Mouse (Mus musculus) kidney, embryonic 14.5 days (tissue): ENCODE measurements around the gene Fdx1. TPM values are rescaled to one million over a fixed set of nuclear protein-coding genes. Genes with fewer than 3 reads are reported as not detected.

Experiments used
- ATAC-seq: fragments of 200-750 bp; cut with Nextera tagmentation; 2 replicates; pipeline ENCODE4 v1.8.0; 2017; ENCODE audit warnings: moderate number of reproducible peaks, mild to moderate bottlenecking, moderate TSS enrichment, moderate library complexity; ENCODE audit not compliant: low FRiP score, low TSS enrichment
- H3K27ac ChIP-seq: fragments of 300-500 bp; sonication (generic); 2 replicates; pipeline ENCODE4 v1.5.1; 2014; ENCODE audit warnings: low read depth, mild to moderate bottlenecking, low read length, moderate library complexity, mixed read lengths
- H3K27me3 ChIP-seq: fragments of 300-500 bp; sonication (generic); 2 replicates; pipeline ENCODE4 v1.6.1; 2014; ENCODE audit warnings: mild to moderate bottlenecking, low read length; ENCODE audit not compliant: control insufficient read depth, insufficient read depth
- H3K36me3 ChIP-seq: fragments of 300-500 bp; sonication (generic); 2 replicates; pipeline ENCODE4 v1.6.1; 2014; ENCODE audit warnings: low read length, mixed read lengths; ENCODE audit not compliant: control insufficient read depth, insufficient read depth
- H3K4me1 ChIP-seq: fragments of 300-500 bp; sonication (generic); 2 replicates; pipeline ENCODE4 v1.6.1; 2014; ENCODE audit warnings: low read length, mixed read lengths; ENCODE audit not compliant: control insufficient read depth, insufficient read depth
- H3K4me2 ChIP-seq: fragments of 300-500 bp; sonication (generic); replicated peaks from 2 replicates; pipeline ENCODE4 v1.6.1; 2014; ENCODE audit warnings: low read depth, mild to moderate bottlenecking, low read length
- H3K4me3 ChIP-seq: fragments of 300-500 bp; sonication (generic); 2 replicates; pipeline ENCODE4 v1.5.1; 2014; ENCODE audit warnings: mild to moderate bottlenecking, low read length
- H3K9ac ChIP-seq: fragments of 300-500 bp; sonication (generic); 2 replicates; pipeline ENCODE4 v1.6.1; 2014; ENCODE audit warnings: low read depth, mild to moderate bottlenecking, low read length, moderate library complexity
- H3K9me3 ChIP-seq: fragments of 300-500 bp; sonication (generic); 2 replicates; pipeline ENCODE4 v1.6.1; 2016; ENCODE audit warnings: low read length; ENCODE audit not compliant: control insufficient read depth
- WGBS: fragments of 180-500 bp; shearing (Covaris S2); extraction: QIAGEN DNeasy Blood & Tissue Kit; methylation state at CpG from one replicate; pipeline ENCODE4 v1.1.7; 2014; 5-methylcytosine and 5-hydroxymethylcytosine counted together
- polyA plus RNA-seq: library from polyadenylated mRNA; unstranded; fragments of >200 nt; fragmentation: Nextera tagmentation; extraction: Ambion mirVana; gene quantifications from 2 replicates; pipeline ENCODE4 v1.2.1, GENCODE M21; 2014

Gene Fdx1
- polyA plus RNA-seq: 93.5 and 110 TPM in 2 replicates

DNA sequence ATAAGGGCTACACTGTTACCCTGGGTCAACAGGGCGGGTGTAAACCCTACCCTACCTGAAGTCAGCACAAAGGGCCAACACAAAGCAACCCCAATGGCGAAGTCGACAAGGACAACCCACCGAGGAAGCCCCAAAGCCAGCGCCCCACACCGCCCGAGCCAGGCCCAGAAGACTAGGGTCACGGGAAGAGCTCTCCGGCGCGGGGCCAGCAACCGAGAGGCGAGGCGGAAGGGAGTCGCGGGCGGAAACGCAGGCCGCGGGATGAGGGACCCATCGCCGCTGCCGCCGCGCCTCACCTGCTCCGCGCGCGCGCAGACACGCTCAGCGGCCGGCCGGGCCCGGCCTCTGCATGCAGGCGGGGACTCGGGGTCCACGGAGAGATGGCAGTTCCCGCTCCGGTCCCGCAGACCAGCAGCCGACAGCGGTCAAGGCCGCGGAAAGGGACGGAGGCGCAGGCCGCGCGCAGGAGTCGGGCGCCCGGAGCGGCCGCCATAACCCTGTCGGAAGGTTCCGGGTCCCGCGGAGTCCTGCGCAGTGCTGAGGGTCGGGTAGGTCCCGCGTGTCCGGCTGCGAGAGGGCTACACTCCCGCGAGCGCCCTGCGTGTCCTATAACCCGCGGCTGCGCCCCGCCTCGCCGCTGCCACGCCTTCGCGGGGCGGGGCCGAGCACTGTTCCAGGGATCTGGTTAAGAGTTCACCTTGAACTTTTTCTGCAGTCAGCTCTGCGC is at the start of gene Fdx1:
TSS of gene Fdx1 (minus strand) at position 582 of the 727 bp plus-strand sequence.
- Histone ChIP-seq H3K4me1 (peaks cover 5% of the 10 kb centered on the region; the same call in 1 of the 2 replicates), H3K36me3 (no peaks in the 10 kb centered on the region), H3K27ac (peak within 1 kb of the TSS; percentile 57), H3K4me3 (peak within 1 kb of the TSS; percentile 68), H3K27me3 (no peaks in the 10 kb centered on the region), H3K9ac (peak within 1 kb of the TSS; percentile 75), H3K4me2 (peak within 1 kb of the TSS; percentile 43), H3K9me3 (no peaks in the 10 kb centered on the region)
- ATAC-seq: peak; percentile 96
- under 1% methylated on average over 54 of the region's 81 CpGs for WGBS

DNA sequence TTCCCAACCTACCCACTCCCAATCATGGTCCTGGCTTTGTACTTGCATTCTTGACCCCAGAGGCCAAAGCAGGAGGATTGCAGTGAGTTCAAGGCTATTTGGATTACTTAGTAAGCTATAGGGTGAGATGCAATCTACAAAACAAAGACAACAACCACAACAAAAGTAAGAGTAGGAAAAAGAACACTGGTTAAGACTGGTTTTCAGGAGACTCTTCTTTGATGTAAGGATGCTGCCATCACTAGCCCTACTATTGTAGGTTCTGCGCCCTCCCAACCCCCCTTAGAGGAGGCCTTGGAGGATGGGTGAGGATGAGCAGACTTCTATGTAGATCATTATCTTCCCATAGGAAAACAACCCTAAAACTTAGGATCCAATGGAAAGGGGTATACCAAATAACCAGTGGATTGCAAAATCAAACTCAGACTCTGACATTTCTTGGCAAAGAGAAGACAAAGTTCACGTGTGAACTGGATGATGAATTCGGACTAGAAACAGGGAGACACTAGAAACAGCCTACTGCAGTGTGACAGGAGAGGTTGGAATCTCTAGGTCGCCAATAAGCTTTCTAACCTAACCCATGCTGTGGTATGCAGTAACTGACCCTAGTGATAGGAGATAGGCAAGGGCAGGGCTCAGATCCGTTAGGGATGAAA is 49.6 kb upstream of the Fdx1 start:
- Histone ChIP-seq H3K36me3 (no peaks in the 10 kb centered on the region), H3K4me2 (no peak overlapping the region), H3K9me3 (no peaks in the 10 kb centered on the region), H3K4me3 (no peak overlapping the region), H3K9ac (no peak overlapping the region), H3K27me3 (no peaks in the 10 kb centered on the region), H3K4me1 (no peaks in the 10 kb centered on the region), H3K27ac (no peak overlapping the region)
- 77% methylated on average over 5 of the region's 5 CpGs for WGBS
- ATAC-seq: no peak

DNA sequence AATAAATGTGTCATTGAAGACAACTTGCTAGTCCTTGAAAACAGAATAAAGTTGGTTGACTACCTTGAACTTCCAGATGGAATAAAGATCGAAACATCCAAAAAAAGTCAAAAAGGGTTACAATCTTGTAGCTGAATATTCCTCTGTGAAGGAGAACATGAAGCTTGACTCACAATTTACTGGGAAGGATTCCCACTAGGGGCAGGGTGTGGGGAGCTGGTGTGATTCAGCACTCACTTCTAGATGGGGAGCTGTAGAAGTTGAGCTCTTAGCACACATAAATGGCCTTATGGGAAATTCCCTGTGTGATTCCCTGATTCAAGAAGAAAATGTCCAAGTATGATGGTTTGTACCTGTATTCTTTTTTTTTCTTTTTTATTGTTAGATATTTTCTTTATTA is 49.0 kb upstream of the Fdx1 start:
- H3K4me1 ChIP-seq: no peaks in the 10 kb centered on the region

DNA sequence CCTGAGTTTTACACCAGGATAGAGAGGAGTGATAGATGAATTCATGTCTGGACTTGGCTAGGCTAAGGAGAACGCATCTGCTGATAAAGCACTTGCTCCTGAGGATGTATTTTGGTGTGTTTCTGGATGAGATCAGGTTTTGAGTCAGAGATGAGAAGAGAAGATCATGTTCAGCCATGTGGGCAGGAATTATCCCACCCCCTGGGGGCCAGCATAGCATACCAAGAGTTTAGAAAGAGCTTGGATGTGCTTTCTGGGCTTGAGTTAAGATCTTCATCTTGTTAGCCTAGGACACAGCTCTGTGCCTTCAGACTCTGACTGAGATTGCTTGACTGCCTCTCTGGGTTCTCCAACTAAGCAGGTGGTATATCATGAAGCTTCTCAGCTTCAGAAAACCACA is 45.2 kb upstream of the Fdx1 start:
- H3K4me1 ChIP-seq: no peaks in the 10 kb centered on the region
- no peak overlapping the region for H3K9ac ChIP-seq
- H3K4me3 ChIP-seq: no peak overlapping the region
- ATAC-seq: no peak
- 89% methylated on average over 1 of the region's 1 CpGs for WGBS
- no peak overlapping the region for H3K4me2 ChIP-seq
- no peaks in the 10 kb centered on the region for H3K27me3 ChIP-seq
- H3K9me3 ChIP-seq: no peaks in the 10 kb centered on the region
- H3K27ac ChIP-seq: no peak overlapping the region
- H3K36me3 ChIP-seq: no peaks in the 10 kb centered on the region

More for the DNA sequence above, 49.0 kb upstream of the Fdx1 start:
- 92% methylated on average over 1 of the region's 1 CpGs for WGBS
- no peak overlapping the region for H3K27ac ChIP-seq
- no peak overlapping the region for H3K9ac ChIP-seq
- no peak overlapping the region for H3K4me3 ChIP-seq
- H3K36me3 ChIP-seq: no peaks in the 10 kb centered on the region
- no peaks in the 10 kb centered on the region for H3K27me3 ChIP-seq
- no peak for ATAC-seq
- no peak overlapping the region for H3K4me2 ChIP-seq
- no peaks in the 10 kb centered on the region for H3K9me3 ChIP-seq

DNA sequence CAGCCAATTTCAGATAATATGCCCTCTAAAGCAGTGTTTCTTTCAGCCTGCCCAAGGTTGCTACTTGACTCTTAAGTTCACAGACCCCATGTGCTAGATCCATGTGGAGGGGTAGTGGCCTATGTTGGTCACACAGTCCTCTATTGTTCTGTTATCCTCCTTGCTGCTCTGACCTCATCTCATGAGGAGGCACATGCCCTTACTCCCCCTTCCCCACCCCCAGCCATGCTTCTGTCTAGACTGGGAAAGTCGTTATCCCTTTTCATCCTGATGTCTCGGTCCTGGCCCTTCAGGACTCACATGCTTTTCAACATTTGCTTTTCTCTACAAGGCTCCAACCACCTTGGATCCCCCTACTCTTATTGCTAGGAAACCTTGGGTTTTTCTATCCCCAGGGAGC is 44.0 kb upstream of the Fdx1 start:
- no peak overlapping the region for H3K27ac ChIP-seq
- no peaks in the 10 kb centered on the region for H3K9me3 ChIP-seq
- no peaks in the 10 kb centered on the region for H3K27me3 ChIP-seq
- H3K4me2 ChIP-seq: no peak overlapping the region
- H3K9ac ChIP-seq: no peak overlapping the region
- H3K4me3 ChIP-seq: no peak overlapping the region
- H3K36me3 ChIP-seq: no peaks in the 10 kb centered on the region
- 71% methylated on average over 2 of the region's 2 CpGs for WGBS
- ATAC-seq: no peak
- no peaks in the 10 kb centered on the region for H3K4me1 ChIP-seq

DNA sequence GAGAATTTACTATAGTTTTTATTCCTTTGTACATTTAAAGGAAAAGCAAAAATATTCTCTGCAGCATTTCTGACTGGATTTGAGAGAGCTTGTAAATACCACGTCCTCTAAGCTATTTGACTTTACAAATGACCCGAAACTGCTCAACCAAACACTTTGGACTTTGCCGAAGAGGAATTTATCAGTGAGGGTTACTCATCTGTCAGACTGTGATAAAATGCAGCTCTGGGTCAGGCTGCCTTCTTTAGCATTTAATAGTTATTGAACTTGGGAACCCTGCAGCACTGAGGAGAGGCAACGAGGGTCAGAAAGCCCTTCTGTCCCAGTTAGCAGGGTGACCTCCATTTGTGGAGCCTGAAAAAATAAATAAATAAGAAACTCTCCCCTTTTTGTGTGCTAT is 40.1 kb upstream of the Fdx1 start:
- Histone ChIP-seq H3K4me1 (no peaks in the 10 kb centered on the region), H3K4me2 (no peak overlapping the region), H3K27ac (no peak overlapping the region), H3K36me3 (no peaks in the 10 kb centered on the region), H3K9me3 (no peaks in the 10 kb centered on the region), H3K27me3 (no peaks in the 10 kb centered on the region), H3K4me3 (no peak overlapping the region), H3K9ac (no peak overlapping the region)
- ATAC-seq: no peak
- WGBS: 27% methylated on average over 4 of the region's 4 CpGs

GRCm38 (mm10) chr9:51995331-51996099 is 32.2 kb upstream of the Fdx1 start:
- H3K9ac ChIP-seq: no peak overlapping the region
- H3K4me2 ChIP-seq: no peak overlapping the region
- WGBS: 77% methylated on average over 5 of the region's 5 CpGs
- peaks cover 2% of the 10 kb centered on the region; the same call in 1 of the 2 replicates for H3K9me3 ChIP-seq
- no peak for ATAC-seq
- H3K27ac ChIP-seq: no peak overlapping the region
- no peaks in the 10 kb centered on the region for H3K27me3 ChIP-seq
- no peaks in the 10 kb centered on the region for H3K36me3 ChIP-seq
- no peaks in the 10 kb centered on the region for H3K4me1 ChIP-seq
- no peak overlapping the region for H3K4me3 ChIP-seq

DNA sequence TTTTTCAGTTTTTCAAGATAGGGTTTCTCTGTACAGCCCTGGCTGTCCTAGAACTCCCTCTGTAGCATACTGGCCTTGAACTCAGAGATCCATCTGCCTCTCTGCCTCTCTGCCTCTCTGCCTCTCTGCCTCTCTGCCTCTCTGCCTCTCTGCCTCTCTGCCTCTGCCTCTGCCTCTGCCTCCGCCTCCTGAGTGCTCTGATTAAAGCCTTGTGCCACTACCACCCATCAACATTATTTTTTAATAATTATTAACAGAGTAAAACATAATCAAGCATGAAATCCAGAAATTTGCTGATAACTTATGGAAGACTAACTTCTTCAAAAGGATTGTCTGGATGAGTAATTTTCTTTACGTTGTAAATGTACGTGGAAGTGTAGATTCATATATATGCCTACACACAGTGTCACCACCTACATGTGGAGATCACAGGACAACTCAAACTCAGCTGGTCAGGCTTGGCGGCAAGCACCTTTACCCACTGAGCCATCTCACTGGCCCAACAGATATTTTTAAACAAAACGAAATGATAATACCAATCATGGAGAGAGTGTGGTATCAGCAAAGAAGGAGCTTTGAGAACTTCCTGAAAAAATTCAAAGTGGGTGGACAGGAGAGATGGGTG is 31.4 kb upstream of the Fdx1 start:
- no peak overlapping the region for H3K27ac ChIP-seq
- no peak overlapping the region for H3K9ac ChIP-seq
- no peaks in the 10 kb centered on the region for H3K27me3 ChIP-seq
- no peak overlapping the region for H3K4me2 ChIP-seq
- H3K9me3 ChIP-seq: peaks cover 2% of the 10 kb centered on the region; the same call in 1 of the 2 replicates
- H3K4me3 ChIP-seq: no peak overlapping the region
- 85% methylated on average over 5 of the region's 5 CpGs for WGBS
- H3K36me3 ChIP-seq: no peaks in the 10 kb centered on the region
- ATAC-seq: no peak
- no peaks in the 10 kb centered on the region for H3K4me1 ChIP-seq
